Mouse (Mus musculus): ENCODE data around the gene Rmi2. TPM values are rescaled to one million over a fixed set of nuclear protein-coding genes. Genes with fewer than 3 reads are reported as not detected.

Gene Rmi2
- polyA plus RNA-seq, 1 experiment from 2014 or later: 0.47 TPM

DNA sequence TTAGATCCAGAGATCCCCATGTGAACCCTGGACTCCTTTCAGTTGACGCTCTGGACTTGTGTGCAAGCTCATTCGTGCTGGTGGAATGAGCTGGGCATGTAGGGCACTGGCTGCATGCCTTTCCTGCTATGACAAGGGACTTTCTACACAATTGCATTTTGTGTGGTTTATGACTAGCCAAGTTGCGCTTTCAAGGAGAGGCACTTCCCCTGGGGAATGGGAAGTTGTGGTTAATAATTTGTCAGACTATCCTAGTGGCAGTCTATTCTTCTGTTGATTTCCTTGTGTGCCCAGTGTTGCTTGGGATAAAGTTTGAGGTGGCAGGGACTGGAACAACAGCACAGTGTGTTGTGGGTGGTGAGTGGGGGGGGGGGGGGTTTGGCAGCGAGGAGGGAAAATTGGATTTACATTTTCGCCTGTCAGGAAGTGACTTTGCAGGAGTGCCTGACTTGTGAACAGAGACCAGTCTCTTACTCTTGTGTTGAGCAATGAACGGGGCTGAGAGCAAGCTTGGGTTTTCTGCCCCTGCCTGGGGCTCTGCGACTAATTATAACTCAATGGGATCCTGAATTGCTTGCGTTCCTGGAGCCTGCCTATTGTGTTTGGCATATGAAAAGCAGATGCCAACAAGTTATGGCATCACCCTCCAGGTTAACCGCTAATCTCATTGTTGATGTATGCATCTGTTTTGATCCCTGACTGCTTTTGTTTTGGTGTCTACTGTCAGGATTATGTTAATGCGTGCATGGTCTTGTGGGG is 3.8 kb downstream of the Rmi2 start:
- Histone ChIP-seq H3K36me3 (replicated peaks; ENCODE audit: control insufficient read depth, insufficient read depth) (no peaks in the 10 kb centered on the region), H3K27ac (no peak overlapping the region), H3K9ac (no peak overlapping the region), H3K4me3 (replicated peaks; ENCODE audit: low read length) (no peak overlapping the region), H3K27me3 (ENCODE audit: control insufficient read depth, insufficient read depth, low read length) (no peaks in the 10 kb centered on the region), H3K4me1 (replicated peaks; ENCODE audit: control insufficient read depth, insufficient read depth, low read length) (0 out of 2 replicates have a peak, but pooled peaks cover 3% of the 10 kb centered on the region), H3K9me3 (ENCODE audit: control insufficient read depth, low read length) (no peaks in the 10 kb centered on the region), H3K4me2 (replicated peaks) (no peak overlapping the region)
- ATAC-seq (ENCODE audit: low FRiP score) (no peak), DNase-seq (ENCODE audit: low spot score) (no peak)
- 32% methylated on average over 10 of the region's 10 CpGs for WGBS

DNA sequence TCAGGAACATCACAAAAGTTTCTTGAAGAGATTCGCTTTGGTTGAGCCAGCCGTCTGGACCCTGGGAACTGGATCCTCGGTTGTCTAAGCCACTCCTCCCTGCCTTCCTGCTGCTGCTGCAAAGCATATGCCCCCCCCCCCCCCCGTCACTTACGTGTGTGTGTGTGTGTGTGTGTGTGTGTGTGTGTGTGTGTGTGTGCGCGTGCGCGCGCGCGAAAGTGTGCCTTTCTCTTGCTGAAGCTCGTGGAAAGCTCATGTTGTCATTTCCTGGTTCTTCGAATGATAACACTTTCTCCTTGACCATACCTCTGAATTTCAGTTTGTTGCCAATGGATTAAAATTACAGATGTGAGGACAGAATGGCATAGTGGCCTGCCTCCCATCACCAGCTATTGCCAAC is 5.2 kb downstream of the Rmi2 start:
- H3K4me2 ChIP-seq (replicated peaks): no peak overlapping the region
- no peak overlapping the region for H3K4me3 ChIP-seq (replicated peaks; ENCODE audit: low read length)
- 91% methylated on average over 12 of the region's 14 CpGs for WGBS
- no peak for ATAC-seq (ENCODE audit: low FRiP score)
- no peaks in the 10 kb centered on the region for H3K4me1 ChIP-seq (replicated peaks; ENCODE audit: control insufficient read depth, insufficient read depth, low read length)
- H3K36me3 ChIP-seq (replicated peaks; ENCODE audit: control insufficient read depth, insufficient read depth): no peaks in the 10 kb centered on the region
- no peaks in the 10 kb centered on the region for H3K9me3 ChIP-seq (ENCODE audit: control insufficient read depth, low read length)
- H3K27me3 ChIP-seq (ENCODE audit: control insufficient read depth, insufficient read depth, low read length): no peaks in the 10 kb centered on the region
- no peak for DNase-seq (ENCODE audit: low spot score)
- H3K27ac ChIP-seq: no peak overlapping the region
- no peak overlapping the region for H3K9ac ChIP-seq

DNA sequence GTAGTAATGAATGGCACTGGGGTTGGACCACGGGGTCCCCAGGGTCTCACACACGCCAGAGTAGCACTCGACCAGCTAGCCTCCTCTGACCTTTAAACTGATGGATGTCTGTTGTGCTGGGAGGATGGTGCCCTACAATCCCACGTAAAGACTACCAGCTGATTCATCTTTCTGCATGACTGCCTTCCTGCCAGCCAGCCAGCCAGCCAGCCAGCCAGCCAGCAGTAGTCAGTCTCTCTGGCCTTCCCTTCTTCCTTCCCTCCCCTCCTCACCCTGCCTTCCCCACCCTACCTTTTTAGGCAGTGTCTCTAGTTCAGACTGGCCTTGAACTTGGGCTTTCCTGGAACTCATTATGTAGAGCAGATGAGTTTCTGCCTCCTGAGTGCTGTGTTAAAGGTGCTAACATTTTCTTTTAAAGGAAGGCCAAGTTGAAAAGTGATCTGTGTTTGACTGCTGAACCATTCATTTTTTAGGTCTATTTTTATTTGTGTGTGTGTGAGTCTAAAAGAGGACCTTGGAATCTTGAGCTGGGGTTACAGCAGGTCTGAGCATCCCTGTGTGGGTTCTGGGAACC is 7.5 kb downstream of the Rmi2 start:
- 38% methylated on average over 4 of the region's 4 CpGs for WGBS
- Histone ChIP-seq H3K36me3 (replicated peaks; ENCODE audit: control insufficient read depth, insufficient read depth) (no peaks in the 10 kb centered on the region), H3K4me2 (replicated peaks) (no peak overlapping the region), H3K27ac (no peak overlapping the region), H3K27me3 (ENCODE audit: control insufficient read depth, insufficient read depth, low read length) (no peaks in the 10 kb centered on the region), H3K4me3 (replicated peaks; ENCODE audit: low read length) (no peak overlapping the region), H3K9ac (no peak overlapping the region), H3K9me3 (ENCODE audit: control insufficient read depth, low read length) (no peaks in the 10 kb centered on the region), H3K4me1 (replicated peaks; ENCODE audit: control insufficient read depth, insufficient read depth, low read length) (no peaks in the 10 kb centered on the region)
- ATAC-seq (ENCODE audit: low FRiP score) (no peak), DNase-seq (ENCODE audit: low spot score) (no peak)

- Histone ChIP-seq H3K36me3 (replicated peaks; ENCODE audit: control insufficient read depth, insufficient read depth) (no peaks in the 10 kb centered on the region), H3K27me3 (ENCODE audit: control insufficient read depth, insufficient read depth, low read length) (no peaks in the 10 kb centered on the region), H3K9ac (peak overlapping the region; percentile 17; the same call in 1 of the 2 replicates), H3K27ac (no peak overlapping the region), H3K9me3 (ENCODE audit: control insufficient read depth, low read length) (no peaks in the 10 kb centered on the region), H3K4me1 (replicated peaks; ENCODE audit: control insufficient read depth, insufficient read depth, low read length) (no peaks in the 10 kb centered on the region), H3K4me3 (replicated peaks; ENCODE audit: low read length) (no peak overlapping the region), H3K4me2 (replicated peaks) (peak overlapping the region; percentile 33; the same call in 1 of the 2 replicates)
- DNase-seq (ENCODE audit: low spot score) (no peak), ATAC-seq (ENCODE audit: low FRiP score) (no peak)
- WGBS: 25% methylated on average over 18 of the region's 18 CpGs
Measured at GRCm38 (mm10) chr16:10843486-10844318, 8.8 kb downstream of the Rmi2 start.

- H3K9ac ChIP-seq: 0 out of 2 replicates have a peak overlapping the region, but pooled peaks have one; percentile 17
- no peaks in the 10 kb centered on the region for H3K27me3 ChIP-seq (ENCODE audit: control insufficient read depth, insufficient read depth, low read length)
- H3K4me2 ChIP-seq (replicated peaks): peak overlapping the region; percentile 33; the same call in 1 of the 2 replicates
- no peaks in the 10 kb centered on the region for H3K36me3 ChIP-seq (replicated peaks; ENCODE audit: control insufficient read depth, insufficient read depth)
- WGBS: 68% methylated on average over 6 of the region's 6 CpGs
- no peak for DNase-seq (ENCODE audit: low spot score)
- no peaks in the 10 kb centered on the region for H3K9me3 ChIP-seq (ENCODE audit: control insufficient read depth, low read length)
- H3K27ac ChIP-seq: no peak overlapping the region
- H3K4me3 ChIP-seq (replicated peaks; ENCODE audit: low read length): no peak overlapping the region
- H3K4me1 ChIP-seq (replicated peaks; ENCODE audit: control insufficient read depth, insufficient read depth, low read length): no peaks in the 10 kb centered on the region
- ATAC-seq (ENCODE audit: low FRiP score): no peak
Measured at GRCm38 (mm10) chr16:10844319-10844670, 9.4 kb downstream of the Rmi2 start.

DNA sequence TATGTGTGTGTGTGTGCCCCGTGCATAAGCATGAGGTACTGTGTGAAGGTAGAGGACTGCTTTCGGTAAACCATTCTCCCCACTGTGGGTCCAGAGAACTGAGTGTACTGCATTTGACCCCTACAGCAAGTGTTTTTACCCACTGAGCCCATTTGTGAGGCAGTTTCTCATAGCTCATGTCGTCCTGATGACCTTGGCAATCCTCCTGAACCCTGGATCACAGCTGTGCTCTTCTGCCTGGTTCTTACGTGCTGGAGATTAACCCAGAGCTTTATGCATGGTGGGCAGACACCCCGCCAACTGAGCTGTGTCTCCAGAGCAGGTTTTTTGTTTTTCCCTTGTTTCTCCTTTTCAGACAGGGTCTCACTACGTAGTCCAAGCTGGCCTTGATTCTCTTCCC is 11.1 kb downstream of the Rmi2 start:
- no peak for DNase-seq (ENCODE audit: low spot score)
- 73% methylated on average over 6 of the region's 6 CpGs for WGBS
- H3K9ac ChIP-seq: no peak overlapping the region
- no peaks in the 10 kb centered on the region for H3K27me3 ChIP-seq (ENCODE audit: control insufficient read depth, insufficient read depth, low read length)
- H3K4me3 ChIP-seq (replicated peaks; ENCODE audit: low read length): no peak overlapping the region
- H3K4me2 ChIP-seq (replicated peaks): no peak overlapping the region
- no peak overlapping the region for H3K27ac ChIP-seq
- H3K9me3 ChIP-seq (ENCODE audit: control insufficient read depth, low read length): no peaks in the 10 kb centered on the region
- no peak for ATAC-seq (ENCODE audit: low FRiP score)
- no peaks in the 10 kb centered on the region for H3K4me1 ChIP-seq (replicated peaks; ENCODE audit: control insufficient read depth, insufficient read depth, low read length)
- H3K36me3 ChIP-seq (replicated peaks; ENCODE audit: control insufficient read depth, insufficient read depth): no peaks in the 10 kb centered on the region

DNA sequence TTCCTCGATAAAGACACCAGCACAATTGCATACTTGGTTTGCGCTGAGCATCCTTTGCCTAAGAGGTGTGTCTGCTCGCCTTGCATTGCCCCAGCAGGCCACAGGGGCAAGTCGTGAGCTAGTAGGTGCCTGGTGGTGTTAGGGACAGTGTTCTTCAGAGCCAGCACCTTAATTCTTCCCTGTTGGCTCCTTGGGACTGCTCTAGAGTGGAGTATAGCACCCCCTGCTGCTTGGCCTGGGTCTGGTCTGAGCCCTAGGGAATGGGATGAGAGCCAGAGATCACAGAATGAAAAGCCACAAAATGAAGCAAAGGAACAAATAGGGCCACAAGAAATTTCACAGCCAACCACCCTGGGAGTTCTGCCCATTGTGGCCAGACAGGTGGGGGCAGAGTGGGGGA is 11.6 kb downstream of the Rmi2 start:
- no peaks in the 10 kb centered on the region for H3K9me3 ChIP-seq (ENCODE audit: control insufficient read depth, low read length)
- no peak overlapping the region for H3K27ac ChIP-seq
- H3K27me3 ChIP-seq (ENCODE audit: control insufficient read depth, insufficient read depth, low read length): no peaks in the 10 kb centered on the region
- H3K4me3 ChIP-seq (replicated peaks; ENCODE audit: low read length): no peak overlapping the region
- 62% methylated on average over 4 of the region's 4 CpGs for WGBS
- H3K36me3 ChIP-seq (replicated peaks; ENCODE audit: control insufficient read depth, insufficient read depth): no peaks in the 10 kb centered on the region
- DNase-seq (ENCODE audit: low spot score) (peak; percentile 52), ATAC-seq (ENCODE audit: low FRiP score) (no peak)
- no peak overlapping the region for H3K9ac ChIP-seq
- H3K4me1 ChIP-seq (replicated peaks; ENCODE audit: control insufficient read depth, insufficient read depth, low read length): no peaks in the 10 kb centered on the region
- no peak overlapping the region for H3K4me2 ChIP-seq (replicated peaks)

GRCm38 (mm10) chr16:10849965-10850861 is 15.4 kb downstream of the Rmi2 start:
- Histone ChIP-seq H3K4me2 (replicated peaks) (no peak overlapping the region), H3K4me1 (replicated peaks; ENCODE audit: control insufficient read depth, insufficient read depth, low read length) (no peaks in the 10 kb centered on the region), H3K9ac (no peak overlapping the region), H3K4me3 (replicated peaks; ENCODE audit: low read length) (no peak overlapping the region), H3K27me3 (ENCODE audit: control insufficient read depth, insufficient read depth, low read length) (no peaks in the 10 kb centered on the region), H3K27ac (no peak overlapping the region), H3K9me3 (ENCODE audit: control insufficient read depth, low read length) (no peaks in the 10 kb centered on the region), H3K36me3 (replicated peaks; ENCODE audit: control insufficient read depth, insufficient read depth) (no peaks in the 10 kb centered on the region)
- DNase-seq (ENCODE audit: low spot score) (no peak), ATAC-seq (ENCODE audit: low FRiP score) (no peak)
- WGBS: 68% methylated on average over 12 of the region's 12 CpGs
